Mouse (Mus musculus): ENCODE measurements around the gene Grin2b. TPM values are rescaled to one million over a fixed set of nuclear protein-coding genes. Genes with fewer than 3 reads are reported as not detected.
A peak's percentile ranks its signal among the peaks of the same experiment; 100 is the strongest.

Gene Grin2b
- polyA plus RNA-seq, 1 experiment from 2014 or later, result 9.5 TPM

GRCm38 (mm10) chr6:136026936-136027335 lies 146.4 kb downstream of the Grin2b start:
- Histone ChIP-seq H3K36me3 (replicated peaks) (no peaks in the 10 kb centered on the region), H3K27me3 (no peaks in the 10 kb centered on the region), H3K9ac (no peak overlapping the region), H3K9me3 (no peaks in the 10 kb centered on the region), H3K4me3 (replicated peaks) (no peak overlapping the region), H3K4me1 (peaks cover 4% of the 10 kb centered on the region; the same call in 1 of the 2 replicates), H3K4me2 (no peak overlapping the region), H3K27ac (no peak overlapping the region)
- WGBS, result 96% methylated on average over 6 of the region's 6 CpGs
- ATAC-seq (ENCODE audit: low FRiP score), result no peak

- 90% methylated on average over 4 of the region's 4 CpGs for WGBS
- Histone ChIP-seq H3K36me3 (replicated peaks) (no peaks in the 10 kb centered on the region), H3K9ac (no peak overlapping the region), H3K4me2 (no peak overlapping the region), H3K27ac (no peak overlapping the region), H3K4me3 (replicated peaks) (no peak overlapping the region), H3K4me1 (peaks cover 4% of the 10 kb centered on the region; the same call in 1 of the 2 replicates), H3K27me3 (no peaks in the 10 kb centered on the region), H3K9me3 (no peaks in the 10 kb centered on the region)
- ATAC-seq (ENCODE audit: low FRiP score), result no peak
These were observed 147.5 kb downstream of the Grin2b start for GRCm38 (mm10) chr6:136025801-136026200.

- Histone ChIP-seq H3K36me3 (replicated peaks) (no peaks in the 10 kb centered on the region), H3K4me1 (no peaks in the 10 kb centered on the region), H3K27ac (no peak overlapping the region), H3K4me2 (no peak overlapping the region), H3K9ac (no peak overlapping the region), H3K9me3 (no peaks in the 10 kb centered on the region), H3K27me3 (no peaks in the 10 kb centered on the region), H3K4me3 (replicated peaks) (no peak overlapping the region)
- WGBS, result 91% methylated on average over 3 of the region's 3 CpGs
- no peak for ATAC-seq (ENCODE audit: low FRiP score)
These were observed 152.9 kb downstream of the Grin2b start for GRCm38 (mm10) chr6:136020460-136020859.

- Histone ChIP-seq H3K4me1 (no peaks in the 10 kb centered on the region), H3K27me3 (no peaks in the 10 kb centered on the region), H3K9ac (no peak overlapping the region), H3K4me3 (replicated peaks) (no peak overlapping the region), H3K27ac (no peak overlapping the region), H3K4me2 (no peak overlapping the region), H3K9me3 (no peaks in the 10 kb centered on the region), H3K36me3 (replicated peaks) (no peaks in the 10 kb centered on the region)
- 92% methylated on average over 1 of the region's 1 CpGs for WGBS
- no peak for ATAC-seq (ENCODE audit: low FRiP score)
These were observed 154.3 kb downstream of the Grin2b start for GRCm38 (mm10) chr6:136018962-136019361.

GRCm38 (mm10) chr6:136013556-136014380 lies 159.5 kb downstream of the Grin2b start:
- no peak for ATAC-seq (ENCODE audit: low FRiP score)
- Histone ChIP-seq H3K9ac (no peak overlapping the region), H3K4me1 (peaks cover 16% of the 10 kb centered on the region), H3K4me2 (no peak overlapping the region), H3K27ac (no peak overlapping the region), H3K27me3 (no peaks in the 10 kb centered on the region), H3K36me3 (replicated peaks) (no peaks in the 10 kb centered on the region), H3K4me3 (replicated peaks) (no peak overlapping the region), H3K9me3 (no peaks in the 10 kb centered on the region)
- WGBS, result 92% methylated on average over 12 of the region's 12 CpGs

GRCm38 (mm10) chr6:136011533-136011932 lies 161.8 kb downstream of the Grin2b start:
- Histone ChIP-seq H3K36me3 (replicated peaks) (no peaks in the 10 kb centered on the region), H3K27ac (no peak overlapping the region), H3K9ac (no peak overlapping the region), H3K9me3 (no peaks in the 10 kb centered on the region), H3K27me3 (no peaks in the 10 kb centered on the region), H3K4me3 (replicated peaks) (no peak overlapping the region), H3K4me2 (no peak overlapping the region), H3K4me1 (peaks cover 16% of the 10 kb centered on the region)
- no peak for ATAC-seq (ENCODE audit: low FRiP score)
- 94% methylated on average over 4 of the region's 4 CpGs for WGBS

- ATAC-seq (ENCODE audit: low FRiP score), result no peak
- Histone ChIP-seq H3K36me3 (replicated peaks) (no peaks in the 10 kb centered on the region), H3K9me3 (no peaks in the 10 kb centered on the region), H3K4me3 (replicated peaks) (no peak overlapping the region), H3K27me3 (no peaks in the 10 kb centered on the region), H3K4me1 (peaks cover 16% of the 10 kb centered on the region), H3K4me2 (no peak overlapping the region), H3K9ac (no peak overlapping the region), H3K27ac (no peak overlapping the region)
- WGBS, result 91% methylated on average over 4 of the region's 4 CpGs
These were observed 162.3 kb downstream of the Grin2b start for GRCm38 (mm10) chr6:136011038-136011311.

- WGBS, result 28% methylated on average over 7 of the region's 7 CpGs
- no peaks in the 10 kb centered on the region for H3K9me3 ChIP-seq
- no peak overlapping the region for H3K9ac ChIP-seq
These were observed 162.8 kb downstream of the Grin2b start for GRCm38 (mm10) chr6:136010290-136011037.

GRCm38 (mm10) chr6:136008120-136008519 lies 165.2 kb downstream of the Grin2b start:
- H3K4me2 ChIP-seq, result no peak overlapping the region
- no peaks in the 10 kb centered on the region for H3K9me3 ChIP-seq
- H3K27ac ChIP-seq, result no peak overlapping the region
- H3K36me3 ChIP-seq (replicated peaks), result no peaks in the 10 kb centered on the region
- no peak overlapping the region for H3K4me3 ChIP-seq (replicated peaks)
- WGBS, result 82% methylated on average over 6 of the region's 6 CpGs
- ATAC-seq (ENCODE audit: low FRiP score), result no peak
- no peak overlapping the region for H3K9ac ChIP-seq
- no peaks in the 10 kb centered on the region for H3K27me3 ChIP-seq
- peaks cover 16% of the 10 kb centered on the region for H3K4me1 ChIP-seq

More at GRCm38 (mm10) chr6:136010290-136011037, 162.8 kb downstream of the Grin2b start:
- Histone ChIP-seq H3K4me1 (peaks cover 16% of the 10 kb centered on the region), H3K4me2 (no peak overlapping the region; the same call in 1 of the 2 replicates), H3K27me3 (no peaks in the 10 kb centered on the region), H3K4me3 (replicated peaks) (no peak overlapping the region), H3K36me3 (replicated peaks) (no peaks in the 10 kb centered on the region), H3K27ac (peak overlapping the region; percentile 13)
- peak; percentile 57 for ATAC-seq (ENCODE audit: low FRiP score)

- H3K4me3 ChIP-seq (replicated peaks), result no peak overlapping the region
- H3K4me1 ChIP-seq, result peaks cover 7% of the 10 kb centered on the region; the same call in 1 of the 2 replicates
- H3K27ac ChIP-seq, result no peak overlapping the region
- H3K9ac ChIP-seq, result no peak overlapping the region
- H3K4me2 ChIP-seq, result no peak overlapping the region
- H3K27me3 ChIP-seq, result no peaks in the 10 kb centered on the region
- no peak for ATAC-seq (ENCODE audit: low FRiP score)
- H3K9me3 ChIP-seq, result no peaks in the 10 kb centered on the region
- WGBS, result 67% methylated on average over 7 of the region's 7 CpGs
- H3K36me3 ChIP-seq (replicated peaks), result no peaks in the 10 kb centered on the region
These were observed 178.6 kb downstream of the Grin2b start for GRCm38 (mm10) chr6:135994691-135995090.

GRCm38 (mm10) chr6:135993897-135994296 lies 179.4 kb downstream of the Grin2b start:
- no peak for ATAC-seq (ENCODE audit: low FRiP score)
- no peaks in the 10 kb centered on the region for H3K9me3 ChIP-seq
- no peaks in the 10 kb centered on the region for H3K27me3 ChIP-seq
- H3K36me3 ChIP-seq (replicated peaks), result no peaks in the 10 kb centered on the region
- H3K4me2 ChIP-seq, result no peak overlapping the region
- WGBS, result 81% methylated on average over 3 of the region's 3 CpGs
- no peak overlapping the region for H3K4me3 ChIP-seq (replicated peaks)
- H3K27ac ChIP-seq, result no peak overlapping the region
- no peak overlapping the region for H3K9ac ChIP-seq
- peaks cover 7% of the 10 kb centered on the region; the same call in 1 of the 2 replicates for H3K4me1 ChIP-seq

- no peak for ATAC-seq (ENCODE audit: low FRiP score)
- no peak overlapping the region for H3K9ac ChIP-seq
- no peaks in the 10 kb centered on the region for H3K27me3 ChIP-seq
These were observed 179.9 kb downstream of the Grin2b start for GRCm38 (mm10) chr6:135993378-135993777.

More at GRCm38 (mm10) chr6:135993378-135993777, 179.9 kb downstream of the Grin2b start:
- H3K9me3 ChIP-seq, result no peaks in the 10 kb centered on the region
- peaks cover 7% of the 10 kb centered on the region; the same call in 1 of the 2 replicates for H3K4me1 ChIP-seq
- H3K36me3 ChIP-seq (replicated peaks), result no peaks in the 10 kb centered on the region
- no peak overlapping the region for H3K4me2 ChIP-seq
- H3K4me3 ChIP-seq (replicated peaks), result no peak overlapping the region
- H3K27ac ChIP-seq, result no peak overlapping the region
- 94% methylated on average over 11 of the region's 11 CpGs for WGBS

Measured in forebrain, embryonic 12.5 days (tissue).